Mouse (Mus musculus): ENCODE measurements around the gene Gm27021. TPM values are rescaled to one million over a fixed set of nuclear protein-coding genes. Genes with fewer than 3 reads are reported as not detected.

Gene Gm27021
- polyA plus RNA-seq, 1 experiment = 0.57 TPM

- H3K27ac ChIP-seq (ENCODE audit: control insufficient read depth, insufficient read depth, low read depth, low read length) = peak overlapping the region; percentile 22; the same call in 1 of the 2 replicates
- H3K4me3 ChIP-seq (ENCODE audit: control insufficient read depth, low read depth, low read length) = no peak overlapping the region
- no peak for TF ChIP-seq POLR2A (IDR thresholded peaks at IDR 0.05; ENCODE audit: control insufficient read depth, low read depth, low read length)
- no peak for TF ChIP-seq CTCF (IDR thresholded peaks at IDR 0.05; ENCODE audit: control insufficient read depth, insufficient read depth, insufficient replicate concordance, low read depth, low read length)
- H3K27me3 ChIP-seq (ENCODE audit: control insufficient read depth, insufficient read depth, low read length) = no peaks in the 10 kb centered on the region
- H3K4me1 ChIP-seq (ENCODE audit: control insufficient read depth, insufficient read depth, low read length) = peaks cover 11% of the 10 kb centered on the region
- H3K36me3 ChIP-seq (ENCODE audit: control insufficient read depth, insufficient read depth, low read length) = no peaks in the 10 kb centered on the region
Observed at GRCm38 (mm10) chr8:120665726-120666455, 2.0 kb downstream of the Gm27021 start.

GRCm38 (mm10) chr8:120664566-120664965 is 3.3 kb downstream of the Gm27021 start:
- H3K4me1 ChIP-seq (ENCODE audit: control insufficient read depth, insufficient read depth, low read length) = peaks cover 11% of the 10 kb centered on the region
- H3K27me3 ChIP-seq (ENCODE audit: control insufficient read depth, insufficient read depth, low read length) = no peaks in the 10 kb centered on the region
- no peak overlapping the region; the same call in 1 of the 2 replicates for H3K27ac ChIP-seq (ENCODE audit: control insufficient read depth, insufficient read depth, low read depth, low read length)
- no peak overlapping the region for H3K4me3 ChIP-seq (ENCODE audit: control insufficient read depth, low read depth, low read length)
- TF ChIP-seq CTCF (IDR thresholded peaks at IDR 0.05; ENCODE audit: control insufficient read depth, insufficient read depth, insufficient replicate concordance, low read depth, low read length) = no peak
- no peak for TF ChIP-seq POLR2A (IDR thresholded peaks at IDR 0.05; ENCODE audit: control insufficient read depth, low read depth, low read length)
- H3K36me3 ChIP-seq (ENCODE audit: control insufficient read depth, insufficient read depth, low read length) = no peaks in the 10 kb centered on the region

GRCm38 (mm10) chr8:120657415-120657814 is 10.5 kb downstream of the Gm27021 start:
- Histone ChIP-seq H3K36me3 (ENCODE audit: control insufficient read depth, insufficient read depth, low read length) (no peaks in the 10 kb centered on the region; the same call in 1 of the 2 replicates), H3K27me3 (ENCODE audit: control insufficient read depth, insufficient read depth, low read length) (no peaks in the 10 kb centered on the region), H3K4me1 (ENCODE audit: control insufficient read depth, insufficient read depth, low read length) (no peaks in the 10 kb centered on the region), H3K4me3 (ENCODE audit: control insufficient read depth, low read depth, low read length) (no peak overlapping the region), H3K27ac (ENCODE audit: control insufficient read depth, insufficient read depth, low read depth, low read length) (no peak overlapping the region)
- TF ChIP-seq CTCF (IDR thresholded peaks at IDR 0.05; ENCODE audit: control insufficient read depth, insufficient read depth, insufficient replicate concordance, low read depth, low read length) = no peak
- TF ChIP-seq POLR2A (IDR thresholded peaks at IDR 0.05; ENCODE audit: control insufficient read depth, low read depth, low read length) = no peak

GRCm38 (mm10) chr8:120656322-120657052 is 11.4 kb downstream of the Gm27021 start:
- TF ChIP-seq CTCF (IDR thresholded peaks at IDR 0.05; ENCODE audit: control insufficient read depth, insufficient read depth, insufficient replicate concordance, low read depth, low read length) = no peak
- TF ChIP-seq POLR2A (IDR thresholded peaks at IDR 0.05; ENCODE audit: control insufficient read depth, low read depth, low read length) = no peak

GRCm38 (mm10) chr8:120647532-120647931 is 20.3 kb downstream of the Gm27021 start, which contains the start of gene 1190005I06Rik:
1190005I06Rik (minus strand) TSS chr8:120647632.
- H3K27ac ChIP-seq (ENCODE audit: control insufficient read depth, insufficient read depth, low read depth, low read length) = no peak within 1 kb of the TSS
- no peak for TF ChIP-seq POLR2A (IDR thresholded peaks at IDR 0.05; ENCODE audit: control insufficient read depth, low read depth, low read length)
- no peak for TF ChIP-seq CTCF (IDR thresholded peaks at IDR 0.05; ENCODE audit: control insufficient read depth, insufficient read depth, insufficient replicate concordance, low read depth, low read length)

More at GRCm38 (mm10) chr8:120656322-120657052, 11.4 kb downstream of the Gm27021 start:
- Histone ChIP-seq H3K4me3 (ENCODE audit: control insufficient read depth, low read depth, low read length) (no peak overlapping the region), H3K27me3 (ENCODE audit: control insufficient read depth, insufficient read depth, low read length) (no peaks in the 10 kb centered on the region), H3K4me1 (ENCODE audit: control insufficient read depth, insufficient read depth, low read length) (no peaks in the 10 kb centered on the region), H3K36me3 (ENCODE audit: control insufficient read depth, insufficient read depth, low read length) (no peaks in the 10 kb centered on the region; the same call in 1 of the 2 replicates), H3K27ac (ENCODE audit: control insufficient read depth, insufficient read depth, low read depth, low read length) (peak overlapping the region; percentile 57)

GRCm38 (mm10) chr8:120644663-120645062 is 23.2 kb downstream of the Gm27021 start:
- Histone ChIP-seq H3K36me3 (ENCODE audit: control insufficient read depth, insufficient read depth, low read length) (no peaks in the 10 kb centered on the region), H3K27me3 (ENCODE audit: control insufficient read depth, insufficient read depth, low read length) (no peaks in the 10 kb centered on the region), H3K27ac (ENCODE audit: control insufficient read depth, insufficient read depth, low read depth, low read length) (no peak overlapping the region), H3K4me3 (ENCODE audit: control insufficient read depth, low read depth, low read length) (no peak overlapping the region), H3K4me1 (ENCODE audit: control insufficient read depth, insufficient read depth, low read length) (no peaks in the 10 kb centered on the region)
- no peak for TF ChIP-seq POLR2A (IDR thresholded peaks at IDR 0.05; ENCODE audit: control insufficient read depth, low read depth, low read length)
- TF ChIP-seq CTCF (IDR thresholded peaks at IDR 0.05; ENCODE audit: control insufficient read depth, insufficient read depth, insufficient replicate concordance, low read depth, low read length) = no peak

More at GRCm38 (mm10) chr8:120647532-120647931, 20.3 kb downstream of the Gm27021 start, which contains the start of gene 1190005I06Rik:
- Histone ChIP-seq H3K36me3 (ENCODE audit: control insufficient read depth, insufficient read depth, low read length) (no peaks in the 10 kb centered on the region), H3K27me3 (ENCODE audit: control insufficient read depth, insufficient read depth, low read length) (no peaks in the 10 kb centered on the region), H3K4me1 (ENCODE audit: control insufficient read depth, insufficient read depth, low read length) (no peaks in the 10 kb centered on the region), H3K4me3 (ENCODE audit: control insufficient read depth, low read depth, low read length) (no peak within 1 kb of the TSS)

GRCm38 (mm10) chr8:120642031-120642662 is 25.7 kb downstream of the Gm27021 start:
- Histone ChIP-seq H3K36me3 (ENCODE audit: control insufficient read depth, insufficient read depth, low read length) (no peaks in the 10 kb centered on the region), H3K4me1 (ENCODE audit: control insufficient read depth, insufficient read depth, low read length) (no peaks in the 10 kb centered on the region), H3K27me3 (ENCODE audit: control insufficient read depth, insufficient read depth, low read length) (no peaks in the 10 kb centered on the region), H3K4me3 (ENCODE audit: control insufficient read depth, low read depth, low read length) (no peak overlapping the region), H3K27ac (ENCODE audit: control insufficient read depth, insufficient read depth, low read depth, low read length) (no peak overlapping the region)
- TF ChIP-seq POLR2A (IDR thresholded peaks at IDR 0.05; ENCODE audit: control insufficient read depth, low read depth, low read length) (no peak), CTCF (IDR thresholded peaks at IDR 0.05; ENCODE audit: control insufficient read depth, insufficient read depth, insufficient replicate concordance, low read depth, low read length) (no peak)
